Mouse (Mus musculus) G1E (cell line): ENCODE measurements around the gene Tmem110.

Experiments
- CTCF ChIP-seq: IDR thresholded peaks from 2 replicates; pipeline ENCODE4 v1.5.1; 2012; ENCODE audit warnings: low read depth, low read length, inconsistent platforms, mixed read lengths
- GATA1 ChIP-seq: IDR thresholded peaks from 2 replicates; pipeline ENCODE4 v1.6.1; 2012; ENCODE audit warnings: borderline replicate concordance, low read length, inconsistent platforms, mixed read lengths
- GATA2 ChIP-seq: IDR thresholded peaks from 2 replicates; pipeline ENCODE4 v1.6.1; 2012; ENCODE audit warnings: low read depth, low read length, inconsistent platforms, borderline replicate concordance
- POLR2AphosphoS5 ChIP-seq: IDR thresholded peaks from 2 replicates; pipeline ENCODE4 v1.6.1; 2012; ENCODE audit warnings: low read depth, low read length, inconsistent platforms; ENCODE audit not compliant: insufficient replicate concordance
- TAL1 ChIP-seq: conservative IDR thresholded peaks from 2 replicates; pipeline ENCODE4 v1.6.1; 2012; ENCODE audit warnings: low read depth, low read length, inconsistent platforms, mixed read lengths

GRCm38 (mm10) chr14:30828635-30829460, 3.5 kb downstream of the Tmem110 start:
- TF ChIP-seq CTCF (no peak), POLR2AphosphoS5 (no peak), GATA1 (no peak), TAL1 (no peak), GATA2 (no peak)
